Mouse (Mus musculus): ENCODE measurements around the gene Nrap. TPM values are rescaled to one million over a fixed set of nuclear protein-coding genes. Genes with fewer than 3 reads are reported as not detected.
A peak's percentile ranks its signal among the peaks of the same experiment; 100 is the strongest.

Nrap gene
- polyA plus RNA-seq, 1 experiment from 2014 or later = 0.12 TPM

DNA sequence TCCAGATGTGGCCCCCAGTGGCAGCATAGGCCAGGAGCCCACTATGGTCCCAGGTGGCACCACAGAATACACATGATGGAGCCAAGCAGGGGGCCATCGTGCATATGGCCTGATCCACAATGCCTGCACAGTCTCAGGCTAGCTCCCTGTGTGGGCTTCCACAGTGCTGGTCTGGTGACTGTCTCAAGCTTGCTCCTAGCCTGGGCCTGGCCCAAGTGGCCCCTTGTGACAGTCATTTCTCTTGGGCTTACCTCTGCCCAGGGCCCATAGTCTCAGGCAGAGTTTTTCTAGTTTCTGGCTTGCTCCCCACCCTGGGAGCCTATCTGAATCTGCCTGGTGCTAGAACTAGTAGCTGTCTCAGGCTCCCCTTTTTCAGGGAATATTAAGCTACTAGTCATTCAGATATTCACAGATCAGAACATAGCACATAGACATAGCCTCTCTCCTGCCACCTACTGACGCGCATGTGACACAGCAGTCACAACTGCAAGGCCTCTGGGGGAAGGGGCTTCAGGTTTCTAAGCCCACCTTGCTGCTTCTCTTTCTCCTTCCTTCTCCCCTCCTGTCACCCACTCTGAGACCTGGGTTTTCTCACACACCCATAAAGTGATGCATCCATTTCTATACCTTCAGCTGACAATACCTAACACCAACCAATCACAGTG lies 112.6 kb downstream of the Nrap start:
- DNase-seq (no peak), ATAC-seq (ENCODE audit: low read depth) (peak; percentile 27; the same call in 1 of the 2 replicates)
- Histone ChIP-seq H3K4me3 (replicated peaks) (no peak overlapping the region), H3K9ac (no peak overlapping the region), H3K36me3 (no peaks in the 10 kb centered on the region), H3K27ac (no peak overlapping the region), H3K4me2 (no peak overlapping the region), H3K9me3 (replicated peaks) (no peaks in the 10 kb centered on the region), H3K27me3 (no peaks in the 10 kb centered on the region), H3K4me1 (replicated peaks) (peaks cover 8% of the 10 kb centered on the region)
- 42% methylated on average over 3 of the region's 3 CpGs for WGBS (ENCODE audit: insufficient replicate concordance)

GRCm38 (mm10) chr19:56272081-56272480 lies 117.8 kb downstream of the Nrap start:
- H3K4me1 ChIP-seq (replicated peaks) = no peaks in the 10 kb centered on the region
- no peaks in the 10 kb centered on the region for H3K9me3 ChIP-seq (replicated peaks)
- H3K27me3 ChIP-seq = no peaks in the 10 kb centered on the region
- no peak overlapping the region for H3K4me3 ChIP-seq (replicated peaks)
- no peak overlapping the region for H3K9ac ChIP-seq
- H3K36me3 ChIP-seq = no peaks in the 10 kb centered on the region
- no peak overlapping the region for H3K27ac ChIP-seq
- ATAC-seq (ENCODE audit: low read depth) (no peak), DNase-seq (no peak)
- 42% methylated on average over 8 of the region's 8 CpGs for WGBS (ENCODE audit: insufficient replicate concordance)
- H3K4me2 ChIP-seq = no peak overlapping the region

Other genes starting within 250 kb of the Nrap start
- gene Habp2, start 102.9 kb downstream of the Nrap start, polyA plus RNA-seq (2015; fragmentation: Nextera tagmentation; extraction: Ambion mirVana) = 36.1 and 46.5 TPM in 2 replicates
- 15.0 and 15.4 TPM in 2 replicates for gene Casp7, start 7.1 kb upstream of the Nrap start, polyA plus RNA-seq (2015; fragmentation: Nextera tagmentation; extraction: Ambion mirVana)
- not detected in 2 replicates for gene Plekhs1, start 71.6 kb upstream of the Nrap start, polyA plus RNA-seq (2015; fragmentation: Nextera tagmentation; extraction: Ambion mirVana)
- 19.2 and 21.5 TPM in 2 replicates for gene Dclre1a, start 158.2 kb upstream of the Nrap start, polyA plus RNA-seq (2015; fragmentation: Nextera tagmentation; extraction: Ambion mirVana)
- 7.7 and 8.2 TPM in 2 replicates for gene Nhlrc2, start 158.2 kb upstream of the Nrap start, polyA plus RNA-seq (2015; fragmentation: Nextera tagmentation; extraction: Ambion mirVana)